Mouse (Mus musculus): ENCODE measurements around the gene Tmem234. TPM values are rescaled to one million over a fixed set of nuclear protein-coding genes. Genes with fewer than 3 reads are reported as not detected.
A peak's percentile ranks its signal among the peaks of the same experiment; 100 is the strongest.
"Not testable (repeated sequence)": the region's sequence is repeated elsewhere in the genome, so short reads cannot be mapped to it uniquely, and the experiment has no call there.

Tmem234 gene
- total RNA-seq (2021) (100 to 1,000 TPM in 1 of 2 experiments, 10 to 100 TPM in 1; 90.9 to 100 TPM), polyA plus RNA-seq (2012; rRNA removed) (108 and 125 TPM in 2 replicates)
- long read RNA-seq, transcript Tmem234-212 (6 exons, 680 nt): minor isoform, 10 of 127 reads
- long read RNA-seq, transcript Tmem234-218 (4 exons, 1,124 nt): minor isoform, 8 of 127 reads
- long read RNA-seq, transcript Tmem234-210 (5 exons, 1,519 nt): minor isoform, 20 of 127 reads
- long read RNA-seq, transcript Tmem234-201 (5 exons, 1,437 nt): major isoform, 38 of 127 reads
- long read RNA-seq, partial matches to known transcripts: 19 of 127 reads
- long read RNA-seq, other reads (novel, unspliced or antisense): 16 of 127 reads

DNA sequence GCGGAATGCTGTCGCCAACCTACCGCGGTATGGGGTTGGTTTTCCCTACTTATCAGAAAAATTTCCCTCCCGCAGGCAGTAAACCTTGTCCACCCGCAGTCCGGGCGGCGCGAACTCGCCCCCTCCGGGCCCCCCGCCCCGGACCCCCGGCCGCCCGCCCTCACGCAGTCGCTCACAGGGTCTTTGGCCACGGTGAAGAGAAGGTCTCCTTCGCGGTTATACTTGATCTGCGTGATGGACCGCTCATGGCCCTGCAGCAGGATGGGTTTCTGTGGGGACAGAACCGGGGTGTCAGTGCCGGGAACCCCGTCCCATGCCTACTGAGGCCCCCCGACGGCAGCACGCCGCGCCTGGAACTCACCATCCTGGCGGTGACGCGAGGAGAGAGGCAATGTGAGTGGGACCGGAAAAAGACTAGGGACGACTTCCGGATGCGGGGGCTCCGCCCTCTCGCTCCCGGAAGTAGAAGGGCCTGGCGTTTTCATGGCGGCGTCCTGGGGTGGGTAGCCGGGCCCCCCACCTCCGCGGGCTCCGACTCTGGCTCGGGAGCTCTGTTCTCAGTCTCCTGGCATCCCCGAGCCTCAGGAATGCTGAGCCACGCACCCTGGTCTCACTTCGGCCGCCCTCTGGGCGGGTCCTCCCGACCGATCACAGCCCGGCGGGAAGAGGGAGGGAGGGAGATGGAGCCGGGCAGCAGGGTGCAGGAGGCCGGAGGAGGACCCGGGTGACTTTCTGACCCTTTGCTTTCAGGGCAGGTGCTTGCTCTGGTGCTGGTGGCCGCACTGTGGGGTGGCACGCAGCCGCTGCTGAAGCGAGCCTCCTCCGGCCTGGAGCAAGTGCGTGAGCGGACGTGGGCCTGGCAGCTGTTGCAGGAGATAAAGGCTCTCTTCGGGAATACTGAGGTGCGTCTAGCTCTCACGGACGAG is at the start of gene Tmem234, which contains the start of gene Eif3i:
Gene Tmem234, plus strand, starts transcription at position 436 of the 926 bp plus-strand sequence.
Gene Eif3i, minus strand, starts transcription at position 416 of the 926 bp plus-strand sequence.
- peak; percentile 92 for DNase-seq

DNA sequence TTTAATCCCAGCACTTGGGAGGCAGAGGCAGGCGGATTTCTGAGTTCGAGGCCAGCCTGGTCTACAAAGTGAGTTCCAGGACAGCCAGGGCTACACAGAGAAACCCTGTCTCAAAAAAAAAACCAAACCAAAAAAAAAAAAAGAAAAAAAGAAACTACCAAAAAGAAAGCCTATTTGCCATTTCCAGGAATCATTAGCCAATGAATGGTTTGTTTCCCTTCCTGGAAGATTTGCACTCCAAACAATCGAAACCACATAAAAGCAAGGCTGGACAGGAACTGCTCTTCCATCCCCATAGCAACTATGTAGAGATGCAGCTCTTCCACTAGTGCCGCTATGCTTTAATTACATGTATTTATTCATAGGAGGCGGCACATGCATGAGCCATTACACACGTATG is 46.0 kb upstream of the Tmem234 start:
- DNase-seq: not testable (repeated sequence)

DNA sequence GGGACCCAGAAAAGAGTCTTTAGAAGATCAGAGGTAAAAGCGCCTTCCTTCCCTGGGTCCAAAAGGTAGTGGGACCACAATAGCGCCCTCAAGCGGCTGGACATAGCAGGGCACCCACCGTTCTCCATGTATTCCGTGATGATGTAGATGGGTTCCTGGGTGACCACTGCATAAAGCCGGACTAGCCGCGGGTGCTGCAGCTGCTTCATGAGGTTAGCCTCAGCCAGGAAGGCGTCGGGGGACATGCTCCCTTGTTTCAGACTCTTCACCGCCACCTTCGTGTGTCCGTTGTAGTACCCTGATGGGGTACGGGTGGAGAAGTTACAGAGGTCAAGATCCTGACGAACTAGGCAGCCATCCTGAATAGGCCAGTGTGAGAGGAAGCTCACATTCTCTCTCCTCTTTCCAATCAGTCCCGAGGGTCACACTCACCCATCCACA is 45.0 kb upstream of the Tmem234 start:
- peak; percentile 77 for DNase-seq

DNA sequence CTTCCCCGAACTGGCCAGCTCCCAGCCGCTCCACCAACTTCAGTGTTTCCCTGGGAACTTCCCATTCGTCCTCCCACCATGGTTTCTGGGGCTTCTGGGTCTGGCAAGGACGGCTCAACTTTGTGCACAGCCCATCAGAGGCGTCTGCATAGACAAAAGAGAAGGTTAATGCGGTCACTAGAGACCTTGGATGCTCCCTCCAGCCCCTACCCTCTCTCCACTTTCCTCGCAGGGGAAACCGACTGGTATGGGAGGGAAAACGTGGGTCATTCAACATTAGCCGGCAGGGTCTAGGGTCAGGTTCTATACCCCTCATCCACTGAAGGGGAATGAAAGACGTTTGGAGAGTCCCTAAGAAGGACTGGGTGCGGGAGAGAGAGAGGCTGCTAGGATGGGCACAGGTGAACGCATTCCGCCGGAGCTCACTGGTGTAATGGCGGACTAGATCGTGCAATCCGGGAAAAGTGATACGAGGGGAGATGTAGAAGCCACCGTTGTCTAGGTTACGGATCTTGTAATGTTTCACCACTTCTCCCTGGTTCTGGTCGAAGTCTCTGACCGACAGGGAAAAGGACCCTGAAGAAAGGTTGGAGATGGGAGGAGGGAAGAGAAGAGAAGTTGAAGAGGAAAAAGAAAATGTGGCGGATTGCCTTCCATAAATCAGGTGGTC is 44.5 kb upstream of the Tmem234 start:
- peak; percentile 38 for DNase-seq

DNA sequence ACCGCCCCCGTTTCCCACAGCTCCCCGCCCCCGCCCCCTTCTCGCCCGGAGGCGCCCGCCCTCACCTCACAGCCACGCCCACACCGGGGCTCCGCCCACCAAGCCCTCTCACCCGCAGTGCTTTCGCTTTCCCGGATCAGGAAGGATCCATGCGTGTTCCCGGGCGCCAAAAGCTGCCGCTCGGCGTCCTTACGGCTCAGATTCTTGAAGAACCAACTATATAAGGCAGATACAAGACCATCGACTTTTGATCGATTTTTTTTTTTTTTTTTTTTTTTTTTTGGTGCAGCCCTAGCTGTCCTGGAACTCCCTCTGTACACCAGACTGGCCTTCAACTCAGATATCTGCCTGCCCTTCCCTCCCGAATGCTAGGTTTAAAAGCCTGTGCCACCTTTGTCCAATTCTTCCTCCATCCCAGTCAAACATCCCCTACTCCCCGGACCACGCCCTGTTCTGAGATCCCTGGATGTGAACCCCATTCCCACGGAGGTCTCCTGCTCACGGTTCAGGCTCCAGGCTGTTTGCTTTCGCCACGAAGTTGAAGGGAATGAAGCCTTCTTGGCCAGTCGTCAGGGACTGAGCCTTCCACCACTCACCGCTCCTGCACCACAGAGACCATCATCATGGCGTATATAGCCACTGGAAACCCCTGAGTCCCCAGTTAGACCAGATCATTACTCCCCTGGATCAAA is 43.8 kb upstream of the Tmem234 start:
- DNase-seq: peak; percentile 94

DNA sequence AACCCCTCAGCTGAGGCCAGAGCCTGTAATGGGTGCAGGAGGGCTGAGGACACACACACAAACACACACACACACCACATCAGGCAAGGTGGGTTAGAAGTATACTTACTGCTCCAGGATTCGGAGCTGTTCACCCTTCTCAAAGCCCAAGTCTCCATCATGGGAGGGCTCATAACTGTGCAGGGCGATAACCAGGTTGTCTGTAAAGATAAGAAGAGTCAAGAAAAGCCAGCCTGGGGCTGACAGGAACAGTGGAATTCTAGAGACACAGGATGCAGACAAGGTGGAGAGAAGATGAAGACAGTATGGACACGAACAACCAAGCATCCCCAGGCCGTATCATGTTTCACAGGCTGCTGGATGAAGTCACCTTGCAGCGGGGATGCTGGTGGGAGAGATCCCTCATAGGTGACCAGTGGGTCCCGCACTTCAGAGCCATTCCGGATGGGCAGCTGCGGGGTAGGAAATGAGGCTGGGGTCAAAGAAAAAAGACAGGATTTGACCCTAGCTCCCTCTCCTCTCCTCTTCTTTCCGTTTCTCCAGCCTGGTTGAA is 43.1 kb upstream of the Tmem234 start:
- DNase-seq: no peak

DNA sequence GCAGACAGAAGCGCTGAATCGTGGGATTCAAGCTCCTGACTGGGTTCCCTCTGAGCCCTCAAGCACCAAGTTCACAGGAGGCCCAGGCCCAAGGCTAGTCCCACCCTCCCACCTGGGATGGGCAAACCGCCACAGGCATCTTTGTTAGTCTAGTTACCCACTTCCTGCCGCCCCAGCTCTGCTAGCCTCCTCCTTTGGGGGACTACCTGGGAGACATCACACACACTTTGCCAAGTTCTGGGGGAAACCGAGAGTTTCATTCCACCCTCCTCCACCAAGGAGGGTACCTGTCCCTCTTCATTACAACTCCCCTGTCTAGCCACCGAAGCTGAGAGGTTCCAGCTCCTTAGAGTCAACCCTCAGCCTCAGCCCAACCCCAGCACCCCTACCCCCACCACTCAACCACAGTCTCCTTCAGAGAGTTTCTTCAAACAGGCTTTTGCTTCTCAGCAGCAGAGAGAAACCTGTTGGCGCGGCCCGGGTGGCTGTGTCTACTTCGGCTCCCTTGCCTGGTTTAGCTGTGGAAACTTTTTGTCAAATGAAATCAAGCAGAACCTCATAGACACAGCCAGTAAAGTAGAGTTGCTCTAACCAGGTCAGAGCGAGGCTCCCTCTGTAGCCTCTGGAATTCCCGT is 42.0 kb upstream of the Tmem234 start:
- no peak for DNase-seq

DNA sequence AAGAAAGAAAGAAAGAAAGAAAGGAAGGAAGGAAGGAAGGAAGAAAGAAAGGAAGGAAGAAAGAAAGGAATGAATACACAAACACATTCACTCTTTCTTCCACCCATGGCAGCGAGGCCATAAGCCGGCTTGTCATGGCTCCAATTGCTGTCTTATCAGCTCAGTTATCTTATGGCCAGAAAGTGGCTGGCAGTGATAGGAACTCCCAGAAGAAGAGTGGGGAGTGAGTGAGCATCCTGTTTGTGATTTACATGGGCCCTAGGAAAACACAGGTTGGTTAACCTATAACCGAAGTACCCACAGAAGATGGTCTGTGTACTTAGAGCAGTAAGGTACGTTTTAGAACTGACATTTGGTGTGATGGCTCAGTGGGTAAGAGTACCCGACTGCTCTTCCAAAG is 39.3 kb upstream of the Tmem234 start:
- no peak for DNase-seq

DNA sequence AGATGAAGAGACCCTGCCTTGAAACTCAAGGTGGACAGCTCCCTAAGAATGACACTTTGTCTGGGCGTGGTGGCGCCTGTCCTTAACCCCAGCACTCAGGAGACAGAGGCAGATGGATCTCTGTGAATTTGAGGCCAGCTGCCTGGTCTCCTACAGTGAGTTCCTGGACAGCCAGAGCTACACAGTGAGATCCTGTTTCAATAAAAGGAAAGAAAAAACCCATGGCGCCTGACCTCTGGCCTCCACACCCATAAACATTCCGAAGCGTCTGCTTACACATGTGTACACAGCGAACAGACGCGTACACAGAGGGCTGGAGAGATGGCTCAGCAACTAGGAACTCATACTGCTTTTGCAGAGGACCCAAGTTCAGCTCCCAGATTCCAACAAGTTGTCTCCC is 36.8 kb upstream of the Tmem234 start:
- no peak for DNase-seq

DNA sequence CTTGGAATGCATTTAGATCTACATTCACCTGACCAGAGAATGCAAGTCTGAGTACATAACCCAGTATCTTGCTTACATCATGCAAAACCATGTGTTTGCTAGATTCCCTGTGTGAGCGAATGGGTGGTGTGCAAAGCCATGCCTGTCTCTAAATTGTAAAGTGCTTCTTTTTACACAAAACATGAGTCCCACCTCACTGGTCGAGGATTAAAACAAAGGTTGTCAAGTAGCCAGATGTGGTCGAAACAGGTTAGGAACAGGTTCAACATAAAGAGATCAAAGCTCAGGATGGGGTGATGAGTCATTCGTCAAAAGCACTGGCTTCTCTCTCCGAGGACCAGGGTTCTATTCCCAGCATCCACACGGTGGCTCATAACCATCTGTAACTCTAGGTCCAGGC is 35.3 kb upstream of the Tmem234 start:
- DNase-seq: no peak

DNA sequence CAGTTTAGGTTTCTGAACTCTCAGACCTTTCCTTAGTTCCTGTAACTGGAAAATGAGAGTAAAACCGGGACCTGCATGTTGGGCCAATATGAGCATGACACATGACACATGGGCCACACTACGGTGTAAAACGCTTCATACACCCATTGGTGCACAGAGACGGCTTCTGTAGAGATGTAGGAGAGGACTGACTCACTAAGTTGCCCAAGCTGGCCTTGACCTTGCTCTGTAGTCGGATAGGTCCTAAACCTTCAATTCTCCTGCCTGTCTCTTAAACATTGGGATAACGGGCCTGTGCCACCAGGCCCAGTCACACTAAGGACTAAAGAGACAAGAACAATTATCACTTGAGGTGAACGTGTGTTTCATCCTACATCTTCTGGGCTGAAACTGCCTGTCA is 32.1 kb upstream of the Tmem234 start:
- peak; percentile 61 for DNase-seq

DNA sequence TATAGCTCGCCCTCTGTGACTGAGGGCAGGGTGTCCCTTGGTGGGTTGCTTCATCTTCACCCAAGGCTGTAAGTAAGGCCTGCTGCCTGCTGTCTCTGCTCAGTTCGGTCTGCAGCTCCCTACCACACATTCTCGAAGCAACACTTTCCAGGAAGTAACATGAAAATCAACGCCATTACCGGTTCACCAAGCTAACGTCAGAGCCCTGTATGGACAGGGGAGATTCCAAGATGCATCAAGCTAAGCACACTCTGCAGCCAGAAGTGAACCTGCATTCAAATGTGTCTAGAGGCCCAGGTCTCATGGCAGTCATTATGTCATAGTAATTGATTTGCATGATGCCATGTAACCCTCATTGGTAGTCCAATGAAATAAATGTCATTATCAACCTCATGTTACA is 30.4 kb upstream of the Tmem234 start:
- no peak for DNase-seq

DNA sequence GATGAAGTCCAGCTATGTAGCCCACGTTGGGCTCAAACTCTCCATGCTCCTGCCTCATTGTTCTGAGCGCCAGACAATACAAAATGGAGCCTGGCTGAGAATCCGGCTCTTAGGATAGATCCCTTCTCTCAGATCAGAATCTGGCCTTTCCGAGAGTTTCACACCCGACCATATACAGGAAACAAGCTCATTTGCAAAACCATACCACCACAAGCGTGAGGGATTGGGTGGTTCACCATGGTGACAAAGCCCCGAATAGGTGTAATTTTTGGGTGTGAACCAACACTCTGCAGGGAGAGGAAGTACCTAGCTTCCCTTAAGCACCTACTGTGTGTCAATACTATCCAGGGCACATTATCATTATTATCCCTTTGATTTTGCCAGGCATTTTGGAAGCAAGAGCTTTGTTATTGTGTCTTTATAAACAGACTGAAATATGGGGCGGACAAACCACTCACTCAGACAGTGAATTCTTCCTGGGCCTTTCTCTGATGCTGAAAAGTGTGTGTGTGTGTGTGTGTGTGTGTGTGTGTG is 28.9 kb upstream of the Tmem234 start:
- no peak for DNase-seq

DNA sequence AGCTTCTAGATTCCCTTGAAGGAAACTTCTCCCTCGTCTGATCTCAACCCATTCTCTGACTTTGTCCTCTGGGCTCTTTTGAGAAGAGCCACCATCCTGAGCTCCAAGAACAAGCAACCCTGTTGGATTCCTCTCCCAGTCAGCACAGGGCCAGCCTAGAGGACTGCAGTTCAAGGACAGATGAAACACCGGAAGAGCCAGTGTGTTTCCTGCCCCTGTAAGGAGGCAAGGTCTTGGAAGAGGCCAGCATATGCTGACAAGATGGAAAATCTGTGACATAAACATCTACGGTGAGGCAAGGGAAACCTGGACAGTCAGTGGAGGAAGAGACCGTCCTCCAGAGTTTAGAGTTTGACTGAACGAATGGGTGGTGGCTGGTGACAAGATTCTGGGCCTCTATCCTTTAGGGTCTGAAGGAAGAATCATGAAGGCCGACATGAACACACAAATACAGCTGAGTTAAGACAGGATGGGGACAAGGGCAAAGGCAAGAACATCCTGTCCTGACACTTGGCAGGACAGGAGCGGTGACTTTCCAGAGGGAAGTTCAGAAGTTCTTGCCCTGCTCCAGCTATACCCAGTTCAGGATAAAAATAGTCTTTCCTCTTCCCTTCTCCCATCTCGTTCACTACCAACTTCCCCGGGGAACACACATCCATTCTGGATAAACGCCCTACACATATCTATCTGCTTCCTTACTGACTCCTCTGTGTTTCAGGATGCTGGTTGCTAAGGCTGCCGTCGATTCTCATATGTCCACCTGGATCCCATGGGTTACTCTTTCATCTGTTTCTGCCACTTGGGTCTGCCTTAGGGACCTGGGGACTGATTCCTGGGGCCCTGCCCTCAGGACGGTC is 28.0 kb upstream of the Tmem234 start:
- DNase-seq: peak; percentile 32

DNA sequence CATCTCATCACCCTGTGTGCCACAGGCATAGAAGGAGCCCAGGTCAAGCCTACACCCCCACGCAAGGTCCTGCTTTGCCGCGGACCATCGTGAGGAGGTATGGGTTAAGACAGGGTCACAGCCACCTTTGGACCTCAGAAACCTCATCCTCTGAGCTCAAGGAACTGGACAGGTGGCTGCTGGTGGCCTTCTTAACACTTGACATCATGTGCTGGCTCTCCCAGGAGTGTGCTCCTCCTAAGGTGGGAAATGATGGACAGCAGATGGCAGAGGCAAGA is 27.4 kb upstream of the Tmem234 start:
- DNase-seq: no peak

DNA sequence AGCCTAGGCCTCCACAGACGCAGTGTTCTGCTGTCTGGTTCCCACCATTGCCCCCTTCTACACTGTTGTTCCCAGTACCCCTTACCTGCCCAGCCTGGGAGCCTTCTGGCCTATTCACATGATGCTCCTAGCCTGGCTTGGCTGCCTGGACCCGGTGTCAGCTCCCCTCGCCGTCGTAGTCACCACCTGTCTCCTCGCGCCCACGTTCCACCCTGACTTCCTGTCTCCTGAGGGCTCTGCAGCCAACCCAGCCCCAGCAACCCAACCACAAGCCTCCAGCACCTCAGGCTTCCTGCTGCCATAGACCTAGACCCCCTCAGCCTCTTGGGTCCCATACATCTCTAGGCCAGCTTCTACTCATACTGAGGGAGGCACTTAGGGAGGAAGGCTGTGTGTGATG is 27.0 kb upstream of the Tmem234 start, which contains the start of gene Lck:
Gene Lck, minus strand, starts transcription at position 212 of the 400 bp plus-strand sequence.
- no peak for DNase-seq

DNA sequence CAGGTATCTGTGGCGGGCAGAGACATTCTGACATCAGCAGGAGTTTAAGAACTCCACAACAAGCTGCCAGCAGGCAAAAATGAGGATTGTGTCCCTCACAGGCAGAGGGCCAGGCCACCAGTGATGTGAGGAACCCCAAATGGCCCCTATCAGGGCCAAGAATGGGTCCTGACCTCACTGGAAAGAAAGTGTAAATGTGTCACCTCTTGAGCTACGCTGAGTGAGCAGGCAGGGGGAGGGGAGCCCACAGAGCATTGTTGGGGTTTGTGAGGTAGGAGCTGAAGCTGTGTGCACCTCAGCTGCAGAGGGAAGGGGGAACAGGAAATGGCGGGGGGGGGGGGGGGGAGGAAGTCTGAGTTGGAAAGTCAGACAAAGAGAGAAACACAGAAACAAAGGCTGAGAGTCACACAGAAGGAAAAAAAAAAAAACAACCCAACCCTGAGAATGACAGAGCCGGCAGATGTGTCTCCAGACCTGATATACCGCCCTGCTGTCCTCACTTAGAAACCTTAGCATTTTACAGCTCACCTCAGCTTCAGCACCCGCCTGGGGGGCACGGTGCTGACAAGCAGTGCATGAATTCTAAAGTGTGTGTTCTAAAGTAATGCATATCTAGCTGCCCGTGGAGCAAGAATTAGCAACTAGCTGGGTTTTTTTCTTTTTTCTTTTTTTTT is 25.2 kb upstream of the Tmem234 start:
- DNase-seq: no peak

DNA sequence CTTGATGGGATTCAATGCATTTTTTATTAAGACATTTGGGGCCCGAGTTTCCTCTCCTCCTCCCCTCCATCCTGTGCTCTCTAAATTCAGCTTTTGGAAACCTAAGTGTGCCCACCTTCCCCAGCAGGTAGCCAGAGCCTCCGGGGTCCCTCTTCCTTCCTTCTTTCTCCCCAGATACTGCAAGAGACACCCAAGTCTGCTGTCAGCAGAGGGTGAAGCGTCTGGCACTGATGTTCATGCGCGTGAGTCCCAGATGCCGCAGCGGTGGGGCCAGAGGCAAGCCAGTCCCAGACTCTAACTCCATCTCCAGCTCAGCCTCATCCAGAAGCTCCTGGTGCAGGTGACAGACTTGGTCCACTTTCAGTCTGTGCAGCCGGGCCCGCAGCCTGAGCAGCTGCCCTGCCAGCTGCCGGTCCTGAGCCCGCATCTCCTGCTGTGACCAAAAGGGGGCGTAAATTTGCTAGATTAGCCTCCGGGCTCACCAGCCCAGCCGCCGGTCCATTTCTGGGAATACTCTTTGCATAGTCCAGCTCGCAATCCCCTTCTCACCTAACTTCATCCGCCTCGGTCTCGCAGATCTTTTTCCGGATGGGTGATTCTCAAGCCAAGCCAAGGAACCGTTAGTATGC is 23.5 kb upstream of the Tmem234 start:
- DNase-seq: peak; percentile 79

DNA sequence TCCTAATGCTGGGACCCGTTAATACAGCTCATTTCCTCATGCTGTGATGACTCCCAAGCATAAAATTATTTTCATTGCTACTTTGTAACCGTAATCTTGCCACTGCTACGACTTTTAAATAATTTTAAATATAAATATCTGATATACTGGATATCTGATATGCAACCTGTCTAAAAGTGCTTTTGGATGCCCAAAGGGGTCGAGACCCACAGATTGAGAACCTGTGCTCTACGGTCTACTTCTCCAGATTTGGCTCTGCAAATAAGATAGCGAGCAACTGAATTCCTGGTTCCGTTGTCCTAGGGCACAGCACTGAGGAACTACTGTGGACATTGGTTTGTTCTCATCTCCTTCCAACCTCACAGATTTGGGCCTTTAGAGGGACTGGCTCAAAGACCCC is 22.8 kb upstream of the Tmem234 start:
- DNase-seq: no peak

Data from adrenal gland, adult 2 months (tissue).